Mouse (Mus musculus) thymus, adult 2 months (tissue): ENCODE measurements around the gene D430041D05Rik.

Experiments
- CTCF ChIP-seq: fragments of 200-500 bp; IDR thresholded peaks from 2 replicates; pipeline ENCODE4 v1.5.1; 2012; ENCODE audit warnings: mild to moderate bottlenecking, control low read depth, low read length, moderate library complexity, borderline replicate concordance; ENCODE audit not compliant: control insufficient read depth, poor library complexity, insufficient read depth; ENCODE audit errors: extremely low read depth
- POLR2A ChIP-seq: fragments of 200-500 bp; IDR thresholded peaks from 2 replicates; pipeline ENCODE4 v1.6.1; 2012; ENCODE audit warnings: mild to moderate bottlenecking, low read length, control low read depth, moderate library complexity; ENCODE audit not compliant: control insufficient read depth, poor library complexity, insufficient read depth; ENCODE audit errors: extremely low read depth

- TF ChIP-seq CTCF = no peak
- no peak for TF ChIP-seq POLR2A
Measured at GRCm38 (mm10) chr2:104444776-104445175, 34.0 kb upstream of the D430041D05Rik start.
